Mouse (Mus musculus): Measurements from ENCODE around the gene Bmp6.

GRCm38 (mm10) chr13:38359045-38359444 lies 14.1 kb downstream of the Bmp6 start:
- no peak for TF ChIP-seq POLR2A (IDR thresholded peaks at IDR 0.05; ENCODE audit: insufficient read depth, low read depth, low read length)
- no peak for TF ChIP-seq CTCF (IDR thresholded peaks at IDR 0.05; ENCODE audit: insufficient read depth, low read depth, low read length)

All from olfactory bulb, adult 2 months (tissue).